Mouse (Mus musculus) stomach, postnatal 0 days (tissue): ENCODE measurements around the gene Gda. TPM values are rescaled to one million over a fixed set of nuclear protein-coding genes. Genes with fewer than 3 reads are reported as not detected.

ENCODE experiments used
- ATAC-seq: fragments of 200-750 bp; cut with Nextera tagmentation; 2 replicates; pipeline ENCODE4 v1.8.0; 2017; ENCODE audit not compliant: low FRiP score, low TSS enrichment
- DNase-seq: peaks from one replicate; pipeline ENCODE4 v3.0.0-alpha.2; 2016; ENCODE audit warnings: low spot score
- H3K27ac ChIP-seq: fragments of 300-500 bp; sonication (generic); replicated peaks from 2 replicates; pipeline ENCODE4 v1.5.1; 2014; ENCODE audit warnings: mild to moderate bottlenecking, control low read depth
- H3K27me3 ChIP-seq: fragments of 300-500 bp; sonication (generic); 2 replicates; pipeline ENCODE4 v1.6.1; 2014; ENCODE audit warnings: low read length; ENCODE audit not compliant: control insufficient read depth, insufficient read depth
- H3K36me3 ChIP-seq: fragments of 300-500 bp; sonication (generic); 2 replicates; pipeline ENCODE4 v1.6.1; 2014; ENCODE audit warnings: low read length, mixed read lengths; ENCODE audit not compliant: control insufficient read depth, insufficient read depth
- H3K4me1 ChIP-seq: fragments of 300-500 bp; sonication (generic); replicated peaks from 2 replicates; pipeline ENCODE4 v1.6.1; 2014; ENCODE audit warnings: antibody characterized with exemption; ENCODE audit not compliant: control insufficient read depth, insufficient read depth
- H3K4me2 ChIP-seq: fragments of 300-500 bp; sonication (generic); replicated peaks from 2 replicates; pipeline ENCODE4 v1.6.1; 2014; ENCODE audit warnings: low read depth, mild to moderate bottlenecking, control low read depth, moderate library complexity
- H3K4me3 ChIP-seq: fragments of 300-500 bp; sonication (generic); 2 replicates; pipeline ENCODE4 v1.5.1; 2014; ENCODE audit warnings: low read depth, low read length, control low read depth
- H3K9ac ChIP-seq: fragments of 300-500 bp; sonication (generic); 2 replicates; pipeline ENCODE4 v1.6.1; 2014; ENCODE audit warnings: mild to moderate bottlenecking, low read length, control low read depth, mixed read lengths
- H3K9me3 ChIP-seq: fragments of 300-500 bp; sonication (generic); 2 replicates; pipeline ENCODE4 v1.6.1; 2016; ENCODE audit warnings: low read length; ENCODE audit not compliant: control insufficient read depth
- CTCF ChIP-seq: IDR thresholded peaks from 2 replicates; pipeline ENCODE4 v1.5.1; 2016; ENCODE audit warnings: antibody characterized with exemption, low read depth, mild to moderate bottlenecking, moderate library complexity
- EP300 ChIP-seq: optimal IDR thresholded peaks from 2 replicates; pipeline ENCODE3; 2016; ENCODE audit warnings: antibody characterized with exemption
- WGBS: fragments of 180-500 bp; shearing (Covaris S2); extraction: QIAGEN DNeasy Blood & Tissue Kit; methylation state at CpG from one replicate; pipeline ENCODE4 v1.1.7; 2014; 5-methylcytosine and 5-hydroxymethylcytosine counted together
- polyA plus RNA-seq: library from polyadenylated mRNA; unstranded; fragments of >200 nt; fragmentation: Nextera tagmentation; extraction: Ambion mirVana; gene quantifications from 2 replicates; pipeline ENCODE4 v1.2.1, GENCODE M21; 2015

Gda gene
- 0.21 and 0.22 TPM in 2 replicates for polyA plus RNA-seq

DNA sequence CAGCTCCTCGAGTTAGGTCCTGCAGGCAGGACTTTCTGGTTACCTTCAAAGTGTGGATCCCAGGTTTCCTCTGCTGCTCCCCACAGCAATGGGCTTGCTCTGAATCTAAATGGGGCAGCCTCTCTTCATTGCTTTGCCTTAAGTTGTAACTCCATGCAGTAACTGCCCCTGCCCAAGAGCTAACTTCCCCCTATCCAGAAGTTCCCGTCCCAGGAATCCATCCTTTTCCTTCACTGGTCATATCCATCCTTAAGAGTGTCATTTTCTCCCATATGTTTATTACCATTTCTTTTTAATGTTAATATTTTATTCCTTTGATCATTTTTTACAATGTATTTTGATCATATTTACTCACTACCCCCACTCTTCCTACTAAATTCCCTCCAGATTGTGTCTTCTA, at the start of gene Gda:
Gda (minus strand) TSS at position 101 of the 400 bp plus-strand sequence.
- H3K4me3 ChIP-seq: peak within 1 kb of the TSS; percentile 41
- TF ChIP-seq EP300: no peak
- no peak for TF ChIP-seq CTCF
- no peak for ATAC-seq
- H3K27me3 ChIP-seq: no peaks in the 10 kb centered on the region
- H3K27ac ChIP-seq: no peak within 1 kb of the TSS
- H3K9ac ChIP-seq: peak within 1 kb of the TSS; percentile 8; the same call in 1 of the 2 replicates
- H3K4me2 ChIP-seq: peak within 1 kb of the TSS; percentile 73
- H3K36me3 ChIP-seq: no peaks in the 10 kb centered on the region
- 47% methylated on average over 2 of the region's 2 CpGs for WGBS
- DNase-seq: no peak
- no peaks in the 10 kb centered on the region for H3K9me3 ChIP-seq
- no peaks in the 10 kb centered on the region for H3K4me1 ChIP-seq

DNA sequence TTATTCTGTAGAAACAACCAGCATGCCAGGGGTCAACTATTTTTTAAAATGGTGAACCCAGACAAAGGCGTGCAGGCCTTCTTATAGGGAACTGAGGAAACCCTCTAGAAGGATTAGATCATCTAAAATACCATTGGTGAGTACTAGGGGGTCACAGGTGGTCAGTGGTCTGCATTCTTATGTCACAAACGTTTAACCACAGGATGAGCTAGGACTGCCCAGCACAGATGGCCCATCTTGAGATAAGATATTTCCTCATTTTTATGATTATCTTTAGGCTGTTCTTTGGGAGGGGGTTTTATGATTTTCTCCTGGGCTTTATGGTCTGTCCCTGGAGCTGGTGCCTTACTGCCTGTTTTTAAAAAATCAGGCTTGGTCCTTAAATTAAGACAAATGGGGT, 47.0 kb upstream of the Gda start:
- H3K9me3 ChIP-seq: no peaks in the 10 kb centered on the region
- 60% methylated on average over 2 of the region's 2 CpGs for WGBS
- H3K4me2 ChIP-seq: no peak overlapping the region
- TF ChIP-seq EP300: no peak
- TF ChIP-seq CTCF: no peak
- no peaks in the 10 kb centered on the region for H3K36me3 ChIP-seq
- no peak overlapping the region for H3K4me3 ChIP-seq
- no peak for ATAC-seq
- no peaks in the 10 kb centered on the region for H3K4me1 ChIP-seq
- no peak overlapping the region for H3K27ac ChIP-seq
- no peak overlapping the region for H3K9ac ChIP-seq
- H3K27me3 ChIP-seq: no peaks in the 10 kb centered on the region
- no peak for DNase-seq

DNA sequence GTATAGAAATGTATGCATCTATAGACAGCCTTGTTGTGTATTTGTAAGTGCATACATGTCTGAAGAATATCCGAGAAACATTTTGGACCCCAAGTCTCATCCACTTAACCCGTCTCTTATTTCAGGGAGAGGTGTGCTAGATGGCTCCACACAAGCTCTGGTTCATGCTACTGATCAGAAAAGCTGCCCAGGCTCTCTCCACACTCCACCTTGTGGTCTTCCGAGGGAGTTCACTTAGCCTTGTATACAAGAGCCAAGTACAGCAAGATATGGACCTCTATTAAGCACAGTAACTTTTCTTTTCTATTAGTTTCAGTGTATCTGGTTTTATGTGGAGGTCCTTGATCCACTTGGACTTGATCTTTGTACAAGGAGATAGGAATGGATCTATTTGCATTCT, 36.9 kb upstream of the Gda start:
- Histone ChIP-seq H3K4me3 (no peak overlapping the region), H3K4me1 (no peaks in the 10 kb centered on the region), H3K27ac (no peak overlapping the region), H3K9ac (no peak overlapping the region), H3K27me3 (no peaks in the 10 kb centered on the region), H3K4me2 (no peak overlapping the region), H3K36me3 (no peaks in the 10 kb centered on the region), H3K9me3 (no peaks in the 10 kb centered on the region)
- ATAC-seq (no peak), DNase-seq (peak; percentile 60)
- TF ChIP-seq CTCF: peak; percentile 81
- TF ChIP-seq EP300: no peak
- 42% methylated on average over 3 of the region's 3 CpGs for WGBS

DNA sequence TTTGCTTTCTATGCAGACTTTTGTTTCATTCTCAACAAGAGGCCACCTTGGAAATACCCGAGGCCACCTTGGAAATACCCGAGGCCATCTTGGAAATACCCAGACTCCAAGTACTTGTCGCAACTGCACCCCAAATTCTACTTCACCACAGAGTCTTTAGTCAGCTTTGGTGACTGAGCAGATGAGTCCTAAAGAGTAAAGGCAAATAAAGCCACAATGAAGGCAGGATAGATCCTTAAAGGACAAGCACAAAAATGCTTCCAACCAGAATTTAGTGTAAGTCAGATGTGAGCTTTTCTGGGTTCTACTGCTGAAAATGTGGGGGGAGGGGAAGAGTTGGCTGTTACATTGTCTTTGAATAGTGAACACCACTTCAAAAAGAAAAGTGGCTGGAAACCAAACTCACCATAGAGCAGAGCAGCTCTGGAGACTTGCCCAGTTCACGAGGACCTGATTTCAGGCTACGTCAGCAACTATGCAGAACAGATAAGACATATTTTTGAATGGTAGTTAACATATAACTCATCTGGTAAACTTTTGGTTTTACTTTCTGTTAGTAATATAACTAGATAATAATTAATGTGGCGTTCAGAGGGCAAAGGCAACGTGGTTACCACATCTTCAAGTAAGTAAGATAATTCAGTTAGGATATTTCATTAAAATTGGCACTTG, 34.5 kb upstream of the Gda start:
- WGBS: 80% methylated on average over 7 of the region's 7 CpGs
- DNase-seq (no peak), ATAC-seq (no peak)
- Histone ChIP-seq H3K4me2 (no peak overlapping the region), H3K4me3 (no peak overlapping the region), H3K9ac (no peak overlapping the region), H3K4me1 (no peaks in the 10 kb centered on the region), H3K9me3 (no peaks in the 10 kb centered on the region), H3K27me3 (no peaks in the 10 kb centered on the region), H3K36me3 (no peaks in the 10 kb centered on the region), H3K27ac (no peak overlapping the region)
- TF ChIP-seq EP300 (no peak), CTCF (no peak)

DNA sequence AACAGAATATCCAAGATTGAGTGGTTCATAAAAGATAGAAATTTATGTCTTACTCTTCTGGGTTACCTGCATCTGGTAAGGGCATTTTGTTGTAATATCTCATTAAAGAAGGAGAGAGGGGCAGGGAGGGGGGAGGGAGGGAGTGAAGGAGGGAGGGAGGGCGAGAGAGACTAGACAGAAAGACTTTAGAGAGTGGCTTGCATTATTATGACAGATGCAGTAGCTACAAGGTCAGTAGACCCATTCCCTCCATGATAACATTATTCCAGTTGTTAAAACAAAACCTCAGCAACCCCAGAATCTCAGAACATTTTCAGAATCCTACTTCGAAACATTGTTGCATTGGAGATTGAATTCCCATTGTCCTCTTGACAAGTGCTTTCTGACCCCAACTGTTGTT, 33.9 kb upstream of the Gda start:
- no peak for DNase-seq
- TF ChIP-seq EP300 (no peak), CTCF (no peak)

DNA sequence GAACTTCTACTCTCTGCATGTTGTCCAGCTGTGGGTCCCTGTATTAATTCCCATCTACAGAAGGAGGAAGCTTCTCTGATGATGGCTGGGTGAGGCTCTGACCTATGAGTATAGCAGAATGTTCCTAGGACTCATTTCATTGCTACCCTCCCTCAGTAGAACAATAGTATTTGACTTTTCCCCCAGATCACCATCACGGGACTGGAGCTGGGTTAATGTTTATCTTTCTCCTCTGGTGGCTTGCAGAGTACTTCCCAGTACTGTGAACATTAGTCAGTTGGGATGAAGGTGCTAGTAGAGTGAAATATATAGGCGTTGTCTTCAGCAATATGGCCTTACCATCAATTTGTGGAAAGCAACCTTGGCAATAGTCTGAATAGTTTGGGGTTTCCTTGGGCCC, 31.5 kb upstream of the Gda start:
- Histone ChIP-seq H3K9ac (no peak overlapping the region), H3K27ac (no peak overlapping the region), H3K4me3 (no peak overlapping the region), H3K4me1 (no peaks in the 10 kb centered on the region), H3K27me3 (no peaks in the 10 kb centered on the region), H3K4me2 (no peak overlapping the region), H3K36me3 (no peaks in the 10 kb centered on the region), H3K9me3 (no peaks in the 10 kb centered on the region)
- ATAC-seq (no peak), DNase-seq (no peak)
- 54% methylated on average over 2 of the region's 2 CpGs for WGBS
- TF ChIP-seq EP300 (no peak), CTCF (no peak)

More for the DNA sequence above, 33.9 kb upstream of the Gda start:
- H3K4me3 ChIP-seq: no peak overlapping the region
- H3K9me3 ChIP-seq: no peaks in the 10 kb centered on the region
- H3K27ac ChIP-seq: no peak overlapping the region
- ATAC-seq: no peak
- no peak overlapping the region for H3K4me2 ChIP-seq
- no peak overlapping the region for H3K9ac ChIP-seq
- H3K4me1 ChIP-seq: no peaks in the 10 kb centered on the region
- no peaks in the 10 kb centered on the region for H3K27me3 ChIP-seq
- 86% methylated on average over 2 of the region's 2 CpGs for WGBS
- H3K36me3 ChIP-seq: no peaks in the 10 kb centered on the region
